Mouse (Mus musculus): ENCODE data around the gene Blnk.

DNA sequence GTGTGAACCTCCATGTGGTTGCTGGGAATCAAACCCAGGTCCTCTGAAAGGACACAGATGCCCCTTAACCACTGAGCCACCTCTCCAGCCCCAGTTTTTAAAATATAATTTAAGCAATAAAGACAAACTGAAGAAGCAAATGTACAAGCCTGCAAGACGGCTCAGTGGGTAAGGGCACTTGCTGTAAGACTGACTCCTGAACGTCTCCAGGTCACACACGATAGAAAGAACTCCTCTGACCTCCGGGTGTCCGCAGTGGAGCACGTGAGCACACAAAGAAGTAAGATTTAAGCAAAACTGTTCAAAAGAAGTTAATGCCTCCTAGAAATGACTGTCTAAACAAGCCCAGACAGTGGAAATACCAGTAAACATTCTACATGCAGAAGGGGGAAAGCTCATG is 2.4 kb upstream of the Blnk start:
- TF ChIP-seq CTCF (IDR thresholded peaks at IDR 0.05; ENCODE audit: control insufficient read depth, insufficient read depth, insufficient replicate concordance, low read depth, low read length) (no peak), POLR2A (IDR thresholded peaks at IDR 0.05; ENCODE audit: control insufficient read depth, low read depth, low read length) (no peak)
